Mouse (Mus musculus) layer of hippocampus, postnatal 14 days (tissue): ENCODE results near the gene Ccnl2. TPM values are rescaled to one million over a fixed set of nuclear protein-coding genes. Genes with fewer than 3 reads are reported as not detected.

Source experiments
- DNase-seq, 2 experiments: peaks; one replicate each; pipeline ENCODE4 v3.0.0; 2021 to 2022; ENCODE audit warnings: low spot score in 2 of 2, mixed read lengths in 1 of 2
- long read RNA-seq, 2 experiments: library from polyadenylated mRNA; stranded (forward); transcript quantifications; one replicate each; pipeline ENCODE4 v2.0.0; 2021
- total RNA-seq, 2 experiments: library from RNA; stranded (reverse); gene quantifications; 2 replicates each; pipeline ENCODE4 v1.2.3; 2021

Gene Ccnl2
- total RNA-seq, result 10 to 100 TPM; 77.7 to 89.3 TPM
- long read RNA-seq, experiment 1, full-length matches to known transcripts, result 75 of 173 reads
- long read RNA-seq, experiment 1, partial matches to known transcripts, result 54 of 173 reads
- long read RNA-seq, experiment 1, other reads (novel, unspliced or antisense), result 44 of 173 reads
- long read RNA-seq, experiment 2, full-length matches to known transcripts, result 70 of 180 reads
- long read RNA-seq, experiment 2, partial matches to known transcripts, result 75 of 180 reads
- long read RNA-seq, experiment 2, other reads (novel, unspliced or antisense), result 35 of 180 reads

DNA sequence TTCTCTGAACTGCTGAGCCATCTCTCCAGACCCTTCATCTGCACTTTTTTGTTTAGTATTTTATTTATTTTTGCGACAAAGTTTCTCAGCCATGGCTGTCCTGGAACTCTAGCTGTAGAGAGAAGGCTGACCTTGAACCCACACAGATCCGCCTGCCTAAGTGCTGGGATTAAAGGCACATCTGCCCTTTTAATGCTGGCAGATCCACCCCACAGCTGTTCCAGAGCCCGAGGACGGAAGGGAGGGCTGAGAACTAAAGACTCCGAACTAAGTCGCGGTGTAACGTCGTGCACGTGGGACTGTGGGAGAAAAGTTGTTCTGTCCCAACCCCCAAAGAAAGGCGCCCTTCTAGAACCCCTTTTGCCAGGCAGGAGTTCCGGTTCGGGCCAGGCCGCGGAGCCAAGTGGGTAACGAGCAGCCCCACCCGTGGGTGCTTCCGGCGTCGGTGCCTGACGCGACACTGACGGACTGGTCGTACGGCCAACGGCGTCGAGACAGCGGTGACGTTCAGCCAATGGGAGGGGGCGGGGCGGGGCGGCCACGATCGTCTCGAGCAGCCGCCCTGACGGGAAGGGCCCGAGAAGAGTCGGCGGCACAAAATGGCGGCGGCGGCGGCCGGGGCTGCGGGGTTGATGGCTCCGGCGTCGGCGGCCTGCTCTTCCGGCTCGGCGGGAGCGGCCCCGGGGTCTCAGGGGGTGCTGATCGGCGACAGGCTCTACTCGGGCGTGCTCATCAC is at the start of gene Ccnl2:
Gene Ccnl2 (plus strand): TSS at position 561 of the 736 bp plus-strand sequence.
- DNase-seq, result peak; percentile 90 to 94

DNA sequence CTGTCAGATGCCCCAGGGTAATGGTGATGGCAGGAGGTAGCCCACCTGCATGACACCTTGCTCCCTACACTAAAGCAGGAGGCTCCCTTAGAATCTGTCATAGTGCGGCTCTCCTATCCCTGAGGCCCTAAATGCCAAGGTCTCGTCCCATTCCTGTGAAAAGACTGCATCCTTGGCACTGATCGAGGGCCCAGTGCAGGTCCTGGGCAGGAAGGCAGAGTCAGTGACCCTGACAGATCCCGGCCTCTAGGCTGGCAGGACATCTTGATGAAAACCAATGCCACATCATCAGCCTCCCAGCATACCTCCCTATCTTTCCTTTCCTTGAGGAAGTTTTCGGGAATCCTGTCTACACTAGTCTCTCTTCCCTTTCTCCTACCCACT is 42.8 kb upstream of the Ccnl2 start:
- no peak for DNase-seq

DNA sequence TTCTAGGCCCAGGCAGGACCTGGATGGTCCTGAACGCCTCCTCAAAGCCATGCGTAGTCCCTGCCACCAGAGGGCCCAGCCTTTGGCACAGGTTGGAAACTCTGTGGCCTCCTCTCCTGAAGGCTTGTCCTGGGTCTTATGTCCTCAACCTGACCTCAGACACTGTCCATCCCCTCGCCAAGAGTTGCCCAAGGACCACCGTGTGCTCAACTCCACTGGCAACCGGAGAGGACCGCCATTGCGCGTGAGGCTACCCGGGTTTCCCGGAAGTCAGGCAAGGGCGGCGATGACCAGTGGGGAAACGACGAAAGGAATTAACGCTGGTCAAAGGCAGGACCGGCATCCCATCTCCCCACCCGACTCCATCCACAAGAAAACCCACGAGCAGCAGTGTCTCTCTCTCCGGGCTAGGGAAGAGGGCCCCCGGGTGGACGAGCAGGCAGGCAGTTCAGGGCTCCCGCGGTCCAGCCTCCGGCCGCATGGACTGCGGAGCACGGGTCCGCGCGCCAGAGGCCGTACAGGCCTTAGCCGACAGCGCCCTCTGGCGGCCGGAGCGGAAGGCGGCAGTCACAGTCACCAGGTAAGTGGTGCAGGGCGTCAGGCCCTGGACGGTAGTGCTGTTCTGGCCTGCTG is 42.3 kb upstream of the Ccnl2 start:
- peak; percentile 88 to 92 for DNase-seq

DNA sequence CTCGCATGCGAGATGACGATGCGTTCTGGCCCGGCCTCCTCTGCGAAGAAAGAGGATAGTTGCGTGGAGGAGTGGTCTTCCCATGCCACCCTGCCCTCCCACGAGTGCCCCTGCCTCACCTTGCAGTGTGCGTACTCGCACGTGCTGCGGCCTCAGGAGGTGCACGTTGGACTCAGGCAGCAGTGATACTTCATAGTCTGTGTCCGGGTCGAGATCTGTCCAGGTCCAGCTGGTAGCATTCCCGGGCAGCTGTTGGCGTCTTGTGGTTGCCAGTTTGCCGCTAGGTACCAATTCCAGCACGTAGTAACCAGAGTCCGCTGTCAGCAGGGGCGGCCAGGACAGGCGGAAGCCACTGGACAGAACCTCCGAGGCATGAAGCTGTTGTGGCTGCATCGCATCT is 41.7 kb upstream of the Ccnl2 start:
- no peak for DNase-seq

DNA sequence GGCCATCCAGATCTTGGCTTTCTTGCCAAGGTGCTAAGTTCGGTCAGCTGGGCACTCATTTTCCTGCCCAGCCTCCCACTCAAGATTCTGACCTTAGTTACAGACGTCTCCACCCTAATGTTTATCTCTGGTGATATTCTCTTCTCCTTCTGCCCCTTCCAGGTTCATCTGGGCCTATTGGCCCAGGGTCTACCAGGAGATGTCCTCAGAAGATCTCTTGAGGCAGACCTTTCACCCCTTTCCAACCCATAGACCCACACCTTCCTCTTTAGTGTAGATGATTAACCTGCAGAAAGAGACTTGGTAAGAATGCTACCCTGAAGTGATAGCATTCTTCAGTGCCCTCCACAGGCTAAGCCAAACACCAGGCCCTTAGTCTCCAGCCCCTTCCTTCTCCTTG is 40.6 kb upstream of the Ccnl2 start:
- DNase-seq, result no peak

DNA sequence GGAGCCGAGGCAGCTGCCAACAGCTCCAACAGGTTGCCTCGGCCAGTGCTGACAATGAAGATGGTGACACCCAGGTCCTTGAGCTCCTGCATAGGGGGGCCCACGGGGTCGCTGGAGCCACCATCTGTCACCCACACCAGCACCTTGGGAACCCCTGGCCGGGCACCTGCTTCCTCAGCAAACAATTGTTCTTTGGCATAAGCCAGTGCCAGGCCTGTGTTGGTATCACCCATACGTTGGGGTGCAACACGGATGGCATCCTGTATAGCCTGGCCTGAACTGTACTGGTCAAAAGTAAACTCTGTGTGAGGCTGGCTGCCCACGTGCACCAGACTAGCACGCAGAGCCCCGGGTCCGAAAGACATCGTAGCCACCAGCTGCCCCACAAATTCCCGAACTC is 39.5 kb upstream of the Ccnl2 start:
- DNase-seq, result no peak

DNA sequence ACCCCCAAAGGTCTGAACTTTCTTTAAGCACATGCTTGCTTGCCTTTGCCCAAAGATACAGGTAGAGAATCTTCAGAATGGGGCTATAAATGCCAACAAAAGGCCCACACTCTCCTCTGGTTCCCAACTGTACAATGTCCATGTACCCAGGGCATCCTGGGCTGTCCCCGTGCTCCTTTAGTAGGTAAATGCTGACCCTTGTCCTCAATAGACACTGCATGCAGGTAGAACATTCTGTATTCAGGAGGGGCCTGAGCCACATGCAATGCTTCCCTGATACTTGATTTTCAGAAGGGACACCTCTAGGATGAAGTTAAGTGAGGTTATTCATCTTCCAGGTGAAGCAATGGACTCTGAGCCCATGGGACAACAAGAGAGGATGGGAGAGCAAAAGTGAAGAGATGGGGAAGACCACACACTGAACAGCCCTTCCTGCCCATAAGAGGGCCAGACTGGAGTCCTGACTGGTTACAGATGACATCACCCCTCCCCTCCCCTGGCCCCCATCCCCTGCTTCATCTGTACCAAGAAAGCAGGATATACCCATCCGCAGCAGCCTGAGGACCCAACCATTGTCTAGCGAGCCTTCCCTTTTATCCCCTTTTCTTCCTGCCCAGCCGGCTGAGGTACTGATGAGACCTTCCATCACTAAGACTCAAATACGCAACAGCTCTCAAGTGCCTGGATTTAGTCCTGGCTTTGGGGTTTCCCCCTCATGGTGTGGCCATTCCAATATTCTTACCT is 38.8 kb upstream of the Ccnl2 start:
- no peak for DNase-seq

DNA sequence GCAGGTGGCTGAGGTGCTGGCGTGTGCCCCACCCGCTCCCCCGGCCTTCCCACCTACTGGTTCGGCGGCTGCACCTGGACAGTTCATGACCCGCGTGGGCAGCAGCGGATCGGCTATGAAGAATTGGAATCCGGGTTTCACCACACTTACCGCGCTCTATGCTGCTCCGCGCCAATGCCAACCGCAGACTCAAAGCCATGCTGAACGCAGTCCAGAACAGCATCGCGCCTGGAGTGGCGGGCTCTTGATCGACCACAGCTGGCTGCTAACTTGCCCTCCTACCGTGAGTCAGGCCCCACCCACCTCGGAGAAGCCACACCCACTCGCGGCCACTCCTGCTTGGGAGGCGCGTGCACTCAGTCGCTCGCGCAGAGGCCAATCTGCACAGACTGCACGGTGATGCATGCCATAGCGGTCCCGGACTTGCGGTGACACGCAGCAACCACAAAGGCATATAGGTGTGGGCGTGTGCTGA is 38.0 kb upstream of the Ccnl2 start, which contains the start of gene Vwa1:
Gene Vwa1 (minus strand): TSS at position 419 of the 475 bp plus-strand sequence.
- DNase-seq, result peak; percentile 72 to 80

DNA sequence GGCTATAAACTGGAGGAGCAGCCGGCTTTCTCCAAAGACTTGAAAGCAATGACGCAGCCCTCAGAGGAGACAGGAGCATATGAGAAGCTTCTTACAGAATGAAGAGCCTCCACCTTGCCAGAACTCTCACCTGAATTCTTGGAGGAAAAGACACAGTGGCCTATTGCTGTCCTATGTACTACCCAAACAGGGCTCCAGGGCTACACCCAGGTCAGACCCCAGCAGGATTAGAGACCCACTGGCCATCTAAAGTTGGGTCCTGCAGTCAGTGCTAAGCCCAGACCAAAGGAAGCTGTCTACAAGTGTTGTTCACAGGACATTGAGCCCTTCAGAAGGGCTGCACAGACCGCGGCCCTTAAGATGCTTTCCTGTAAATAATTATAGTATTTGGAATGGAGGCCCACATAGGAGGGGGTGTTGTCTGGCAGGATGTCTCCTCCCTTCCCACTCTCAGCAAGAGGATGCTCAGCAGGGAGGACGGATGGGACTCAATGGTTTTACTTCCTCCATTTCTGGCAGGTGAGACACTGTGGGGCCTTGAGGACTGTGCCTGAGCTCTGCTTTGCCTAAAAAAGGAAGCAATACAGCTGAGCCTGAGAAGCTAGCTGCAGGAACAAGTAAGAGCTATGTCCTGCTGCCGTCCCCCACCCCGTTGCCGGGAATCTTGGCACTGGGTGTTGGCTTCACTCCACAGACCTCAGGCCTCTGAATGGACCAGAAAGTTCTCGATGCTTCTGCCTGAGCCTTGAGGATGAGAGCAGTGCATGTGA is 37.1 kb upstream of the Ccnl2 start:
- peak; percentile 58 to 77 for DNase-seq

DNA sequence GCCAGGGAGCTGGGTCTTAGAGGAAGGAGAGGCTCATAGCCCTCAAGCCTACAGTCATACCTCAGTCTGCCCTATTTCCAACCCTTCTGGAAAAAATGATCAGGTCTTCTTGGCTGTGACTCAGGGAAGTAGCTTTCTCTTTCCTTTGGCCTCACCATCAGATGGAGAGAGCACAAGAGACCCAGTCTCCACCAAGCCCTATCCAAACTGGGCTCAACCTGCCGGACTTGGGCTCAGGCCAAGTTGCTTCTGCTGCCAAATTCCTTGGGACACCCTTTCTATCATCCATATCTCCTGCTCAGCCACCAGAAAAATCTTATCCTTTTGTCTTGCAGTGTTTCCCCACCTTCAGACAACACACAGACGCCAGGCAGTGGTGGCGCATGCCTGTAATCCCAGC is 36.4 kb upstream of the Ccnl2 start:
- no peak for DNase-seq

DNA sequence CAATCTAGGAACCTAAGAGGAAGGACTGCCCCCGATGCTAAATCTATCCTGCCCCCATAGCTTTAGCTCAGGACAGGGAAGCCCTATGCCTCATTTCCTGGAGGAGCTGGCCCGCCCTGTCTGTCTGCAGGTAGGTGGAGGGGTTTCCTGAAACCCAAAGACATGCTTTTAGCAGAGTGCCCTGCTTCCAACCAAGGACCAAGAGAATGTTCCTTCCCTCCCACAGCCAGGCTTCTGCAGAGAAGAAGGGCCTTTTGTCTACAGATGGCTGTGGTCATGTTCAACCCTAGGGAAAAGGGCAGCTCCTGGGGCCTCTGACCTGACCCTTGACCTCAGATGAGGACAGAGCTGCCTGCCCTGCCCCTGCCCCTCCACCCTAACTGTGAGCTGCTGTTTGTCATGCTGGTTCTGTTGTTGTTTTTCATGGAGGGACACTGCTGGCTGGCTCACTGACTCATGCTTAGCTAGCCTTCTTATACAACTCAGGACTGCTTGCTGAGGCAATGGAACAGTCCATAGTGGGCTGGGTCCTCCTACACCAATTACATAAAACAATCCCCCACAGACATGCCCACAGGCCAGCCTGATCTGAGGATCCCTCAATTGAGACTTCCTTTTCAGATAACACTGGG is 35.5 kb upstream of the Ccnl2 start:
- no peak for DNase-seq

DNA sequence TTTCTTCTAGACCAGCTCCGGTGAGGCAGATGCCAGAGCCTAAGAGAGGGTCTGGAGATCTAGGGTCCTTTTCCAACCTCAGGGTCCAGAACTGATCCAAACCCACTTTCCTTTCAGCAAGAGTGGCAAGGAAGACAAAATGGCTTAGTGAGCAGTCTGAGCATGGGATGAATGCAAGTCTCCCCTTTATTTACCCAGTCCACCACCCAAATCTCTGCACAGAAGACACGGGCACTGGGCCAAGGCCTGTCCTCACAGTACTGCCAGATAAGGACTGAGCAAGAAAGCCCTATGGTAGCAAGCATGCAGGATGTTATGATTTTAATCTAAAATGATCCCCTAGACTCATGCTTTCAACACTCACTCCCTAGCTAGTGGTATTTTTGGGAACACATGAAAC is 34.5 kb upstream of the Ccnl2 start:
- no peak for DNase-seq

DNA sequence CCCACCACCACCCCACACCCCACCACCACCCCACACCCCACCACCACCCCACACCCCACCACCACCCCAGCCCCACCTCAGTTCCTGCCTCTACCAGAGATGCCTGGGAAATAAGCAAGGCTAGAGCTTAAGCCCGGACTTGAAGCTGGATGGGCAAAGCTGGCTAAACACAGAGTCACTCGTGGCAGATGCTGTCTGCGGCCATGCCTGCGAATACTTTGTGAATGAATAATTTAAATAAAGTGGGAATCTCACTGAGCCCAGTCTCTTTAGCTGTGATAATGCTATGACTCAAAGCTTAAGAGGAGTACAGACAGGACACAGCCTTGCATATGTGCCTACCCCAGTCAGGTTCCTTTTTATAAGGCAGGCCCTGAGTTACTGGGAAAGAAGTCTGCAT is 32.8 kb upstream of the Ccnl2 start:
- DNase-seq, result no peak

DNA sequence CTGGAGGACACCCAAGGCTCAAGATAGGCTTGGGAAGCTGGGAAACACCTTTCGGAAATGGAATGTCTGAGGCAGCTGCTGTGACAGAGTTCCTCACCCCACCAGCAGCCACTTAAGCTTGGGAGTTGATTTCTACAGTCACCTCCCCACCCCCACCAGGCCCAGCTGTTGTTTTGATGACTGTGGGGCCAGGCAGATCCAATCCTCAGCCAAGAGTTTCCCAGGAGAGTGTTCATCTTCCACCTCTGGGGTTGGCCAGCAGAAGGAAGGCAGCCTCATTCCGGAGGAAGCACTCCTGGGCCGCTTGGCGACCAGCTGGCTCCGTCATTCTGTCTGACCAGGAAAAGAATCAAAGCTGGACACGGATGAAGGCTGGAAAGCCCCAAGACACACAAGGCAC is 31.4 kb upstream of the Ccnl2 start:
- no peak for DNase-seq

DNA sequence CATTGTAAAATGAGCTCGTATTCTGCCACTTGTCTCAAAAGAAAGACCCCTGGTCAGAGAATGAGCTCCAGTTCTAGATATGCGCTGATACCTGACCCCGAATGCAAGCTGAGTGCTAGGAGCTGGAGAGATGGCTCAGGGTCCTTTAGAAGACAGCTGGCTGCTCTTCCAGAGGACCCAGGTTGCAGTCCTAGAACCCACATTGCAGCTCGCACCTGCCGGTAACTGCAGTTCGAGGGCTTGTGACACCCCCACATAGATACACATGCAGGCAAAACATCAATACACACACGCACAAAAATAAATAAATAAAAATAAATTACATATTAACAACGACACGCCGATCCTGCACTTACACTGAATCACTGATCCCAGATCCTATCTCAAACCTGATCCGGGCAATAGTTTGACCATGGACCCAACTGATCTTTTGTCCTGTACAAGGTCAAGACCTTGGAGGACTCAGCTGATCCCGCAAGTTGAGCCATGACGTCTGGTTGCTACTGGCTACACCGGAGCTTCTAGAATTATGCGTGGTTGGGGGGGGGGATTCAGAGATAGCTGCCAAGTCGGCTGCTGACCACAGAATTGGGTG is 28.7 kb upstream of the Ccnl2 start:
- DNase-seq, result no peak

DNA sequence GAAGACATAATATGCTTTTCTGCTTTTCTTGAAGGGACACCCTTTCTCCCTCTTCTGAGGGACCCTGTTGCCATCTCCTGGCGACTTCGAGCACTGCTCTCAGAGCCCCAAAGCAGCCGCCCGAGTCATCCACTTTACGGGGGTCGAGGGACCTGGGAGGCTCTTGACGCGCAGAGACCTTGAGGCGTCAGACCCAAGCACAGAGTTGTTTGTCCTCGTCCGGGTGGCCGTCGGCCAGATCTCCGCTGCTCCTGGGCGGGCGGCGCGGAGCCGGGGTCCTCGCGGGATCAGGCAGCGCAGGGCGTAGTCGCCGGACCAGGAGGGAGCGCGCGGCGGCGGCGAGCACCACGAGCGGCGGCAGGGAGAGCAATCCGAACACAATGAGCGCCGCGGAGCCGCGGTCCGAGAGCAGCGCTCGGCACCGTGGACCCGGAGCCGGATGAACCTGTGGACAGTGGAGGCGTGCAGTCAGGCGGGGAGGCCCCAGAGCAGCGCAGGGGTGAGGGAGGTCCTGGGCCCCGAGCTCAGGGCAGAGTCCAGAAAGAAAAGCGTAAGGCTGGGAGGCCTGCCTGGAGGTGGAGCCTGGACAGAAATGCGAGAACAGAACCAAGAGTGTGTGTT is 28.1 kb upstream of the Ccnl2 start:
- peak; percentile 80 to 83 for DNase-seq

DNA sequence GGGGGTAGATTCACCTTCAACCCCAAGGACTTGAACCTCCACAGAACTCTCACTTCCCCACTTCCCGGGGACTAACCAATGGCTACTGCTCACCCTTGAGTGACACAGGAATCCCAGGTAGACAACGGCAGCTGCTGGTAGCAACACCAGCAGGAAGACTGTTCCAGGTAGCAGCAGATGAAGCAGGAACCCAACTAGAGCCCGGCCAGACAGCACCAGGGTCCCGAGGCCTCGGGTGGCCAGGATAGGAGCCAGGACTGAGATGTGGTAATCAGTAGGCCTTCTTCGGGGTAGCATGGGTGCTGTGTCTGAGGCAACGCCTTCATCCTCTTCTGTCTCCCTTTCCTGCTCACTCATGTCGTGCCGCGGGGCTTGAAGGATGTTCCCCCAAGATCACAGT is 27.0 kb upstream of the Ccnl2 start:
- DNase-seq, result no peak

DNA sequence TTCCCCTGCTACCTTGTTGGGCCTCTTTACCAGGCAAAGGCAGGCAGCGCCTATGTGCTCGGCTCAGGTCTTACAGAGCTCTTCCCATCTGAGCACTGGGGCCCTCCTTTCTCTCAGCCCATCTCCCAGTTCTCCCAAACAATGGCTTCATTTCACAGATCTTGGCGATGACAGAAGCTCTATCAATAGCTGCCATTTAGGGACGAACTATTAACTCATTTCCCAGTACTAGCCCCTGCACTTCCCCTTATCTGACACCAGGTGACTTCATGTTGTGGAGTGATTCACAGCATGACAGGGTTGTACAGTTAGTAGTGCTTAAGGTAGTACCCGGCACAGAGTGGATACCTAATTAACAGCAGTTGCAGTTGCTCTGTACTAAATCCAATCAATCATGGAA is 26.5 kb upstream of the Ccnl2 start, which contains the start of gene Tmem88b:
Gene Tmem88b (minus strand): TSS at position 56 of the 400 bp plus-strand sequence.
- no peak for DNase-seq

DNA sequence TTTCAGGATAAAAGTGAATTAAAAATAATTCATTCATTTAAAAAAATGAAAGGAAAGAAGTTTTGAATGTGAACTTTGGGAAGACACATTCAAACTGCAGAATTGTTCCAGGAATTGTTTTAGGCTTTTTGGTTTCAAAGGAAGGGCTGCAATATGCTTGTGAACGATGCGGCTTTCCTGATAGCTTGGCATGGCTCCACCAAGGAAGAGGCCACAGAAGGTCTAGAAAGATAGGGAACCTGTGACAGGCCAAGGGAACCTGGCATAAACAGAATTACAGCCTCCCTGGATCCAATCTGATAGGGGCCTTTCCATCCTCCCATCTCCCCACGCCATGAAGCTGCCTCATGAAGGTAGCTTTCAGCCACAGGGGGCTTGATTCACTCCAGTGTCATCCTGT is 24.0 kb upstream of the Ccnl2 start:
- DNase-seq, result no peak
